Mouse (Mus musculus) neural tube, embryonic 11.5 days (tissue): ENCODE measurements around the gene Car6. TPM values are rescaled to one million over a fixed set of nuclear protein-coding genes. Genes with fewer than 3 reads are reported as not detected.

Experiments
- ATAC-seq: fragments of 200-750 bp; cut with Nextera tagmentation; 2 replicates; pipeline ENCODE4 v1.8.0; 2017; ENCODE audit warnings: moderate number of reproducible peaks, mild to moderate bottlenecking, moderate TSS enrichment, moderate library complexity; ENCODE audit not compliant: insufficient read depth, low FRiP score, low TSS enrichment
- DNase-seq: peaks from one replicate; pipeline ENCODE4 v3.0.0-alpha.2; 2015; ENCODE audit warnings: low spot score
- H3K27ac ChIP-seq: fragments of 300-500 bp; sonication (generic); 2 replicates; pipeline ENCODE4 v1.5.1; 2014; ENCODE audit warnings: low read depth, mild to moderate bottlenecking, low read length
- H3K27me3 ChIP-seq: fragments of 300-500 bp; sonication (generic); 2 replicates; pipeline ENCODE4 v1.6.1; 2014; ENCODE audit warnings: mild to moderate bottlenecking, low read length, mixed read lengths; ENCODE audit not compliant: control insufficient read depth, insufficient read depth
- H3K36me3 ChIP-seq: fragments of 300-500 bp; sonication (generic); 2 replicates; pipeline ENCODE4 v1.6.1; 2014; ENCODE audit warnings: mild to moderate bottlenecking, low read length, moderate library complexity, mixed read lengths; ENCODE audit not compliant: control insufficient read depth, insufficient read depth
- H3K4me1 ChIP-seq: fragments of 300-500 bp; sonication (generic); 2 replicates; pipeline ENCODE4 v1.6.1; 2014; ENCODE audit warnings: low read length, mixed read lengths; ENCODE audit not compliant: control insufficient read depth, insufficient read depth
- H3K4me2 ChIP-seq: fragments of 300-500 bp; sonication (generic); 2 replicates; pipeline ENCODE4 v1.6.1; 2014; ENCODE audit warnings: low read depth, mild to moderate bottlenecking, moderate library complexity
- H3K4me3 ChIP-seq: fragments of 300-500 bp; sonication (generic); 2 replicates; pipeline ENCODE4 v1.5.1; 2014; ENCODE audit warnings: low read depth, low read length
- H3K9ac ChIP-seq: fragments of 300-500 bp; sonication (generic); 2 replicates; pipeline ENCODE4 v1.6.1; 2014; ENCODE audit warnings: mild to moderate bottlenecking, low read length
- H3K9me3 ChIP-seq: fragments of 300-500 bp; sonication (generic); 2 replicates; pipeline ENCODE4 v1.6.1; 2016; ENCODE audit warnings: low read length; ENCODE audit not compliant: control insufficient read depth
- WGBS: fragments of 180-500 bp; shearing (Covaris S2); extraction: QIAGEN DNeasy Blood & Tissue Kit; methylation state at CpG from one replicate; pipeline ENCODE4 v1.1.7; 2014; 5-methylcytosine and 5-hydroxymethylcytosine counted together
- polyA plus RNA-seq: library from polyadenylated mRNA; unstranded; fragments of >200 nt; fragmentation: Nextera tagmentation; extraction: Ambion mirVana; gene quantifications from 2 replicates; pipeline ENCODE4 v1.2.1, GENCODE M21; 2014

The Car6 gene
- polyA plus RNA-seq, 1 experiment from 2014 or later: not detected

- DNase-seq: no peak
- no peaks in the 10 kb centered on the region for H3K36me3 ChIP-seq
- 91% methylated on average over 7 of the region's 7 CpGs for WGBS
- H3K27ac ChIP-seq: no peak overlapping the region
- H3K27me3 ChIP-seq: no peaks in the 10 kb centered on the region
- H3K4me1 ChIP-seq: no peaks in the 10 kb centered on the region
- ATAC-seq: no peak
- no peak overlapping the region for H3K4me3 ChIP-seq
- no peak overlapping the region for H3K9ac ChIP-seq
- no peaks in the 10 kb centered on the region for H3K9me3 ChIP-seq
- H3K4me2 ChIP-seq: no peak overlapping the region
These were observed 19.8 kb downstream of the Car6 start for GRCm38 (mm10) chr4:150181304-150181703.

DNA sequence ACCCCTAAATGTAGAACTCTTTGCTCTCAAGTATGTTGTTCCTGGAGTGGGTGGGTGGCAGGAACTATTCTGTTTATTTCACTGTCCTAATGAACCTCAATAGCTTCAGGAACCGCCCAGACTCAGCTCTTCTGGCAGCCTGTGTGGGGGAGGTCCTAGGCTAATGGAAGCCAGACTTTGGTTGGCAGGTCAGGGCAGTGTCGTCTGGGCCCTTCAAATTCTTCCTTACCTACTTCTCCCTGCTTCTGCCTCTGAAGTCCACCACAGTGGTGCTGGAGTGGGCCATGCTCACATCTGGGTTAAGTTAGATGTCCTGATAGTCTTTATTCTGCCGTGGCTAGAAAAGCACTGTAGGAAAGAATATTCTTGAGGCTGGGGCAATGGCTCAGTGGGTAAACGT is 23.0 kb downstream of the Car6 start:
- H3K27me3 ChIP-seq: no peaks in the 10 kb centered on the region
- no peak for DNase-seq
- no peak overlapping the region for H3K4me3 ChIP-seq
- ATAC-seq: no peak
- no peak overlapping the region for H3K27ac ChIP-seq
- no peaks in the 10 kb centered on the region for H3K36me3 ChIP-seq
- WGBS: 46% methylated on average over 4 of the region's 4 CpGs
- H3K4me1 ChIP-seq: no peaks in the 10 kb centered on the region
- no peaks in the 10 kb centered on the region for H3K9me3 ChIP-seq
- no peak overlapping the region for H3K4me2 ChIP-seq
- H3K9ac ChIP-seq: no peak overlapping the region

- Histone ChIP-seq H3K36me3 (no peaks in the 10 kb centered on the region), H3K27ac (no peak overlapping the region), H3K4me3 (no peak overlapping the region), H3K27me3 (no peaks in the 10 kb centered on the region), H3K4me2 (no peak overlapping the region), H3K9ac (no peak overlapping the region), H3K9me3 (no peaks in the 10 kb centered on the region), H3K4me1 (no peaks in the 10 kb centered on the region)
- ATAC-seq: no peak
- 83% methylated on average over 8 of the region's 8 CpGs for WGBS
- no peak for DNase-seq
These were observed 24.0 kb downstream of the Car6 start for GRCm38 (mm10) chr4:150177122-150177521.

DNA sequence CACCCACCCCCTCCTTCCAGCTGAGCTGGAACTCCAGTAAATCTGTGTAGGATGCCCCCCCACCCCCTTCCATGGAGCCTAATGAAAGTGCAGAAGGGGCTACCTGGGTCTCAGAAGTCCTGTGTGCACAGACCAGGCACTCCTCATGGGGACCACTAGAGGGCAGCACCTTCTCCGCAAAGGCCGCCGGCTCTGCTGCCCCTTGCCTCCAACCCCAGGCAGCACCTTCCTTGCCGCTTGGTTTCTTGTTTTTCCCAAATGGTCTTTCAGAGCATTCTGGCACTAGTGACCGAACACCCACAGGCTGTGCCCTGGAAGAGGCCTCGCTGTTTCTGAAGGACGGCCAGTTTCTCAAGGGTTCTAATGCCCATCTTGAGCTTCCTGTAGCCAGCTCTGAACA is 24.6 kb downstream of the Car6 start:
- Histone ChIP-seq H3K27ac (no peak overlapping the region), H3K27me3 (no peaks in the 10 kb centered on the region), H3K36me3 (no peaks in the 10 kb centered on the region), H3K9me3 (no peaks in the 10 kb centered on the region), H3K4me1 (no peaks in the 10 kb centered on the region), H3K4me2 (no peak overlapping the region), H3K9ac (no peak overlapping the region), H3K4me3 (no peak overlapping the region)
- WGBS: 11% methylated on average over 7 of the region's 7 CpGs
- DNase-seq (peak; percentile 69), ATAC-seq (no peak)

DNA sequence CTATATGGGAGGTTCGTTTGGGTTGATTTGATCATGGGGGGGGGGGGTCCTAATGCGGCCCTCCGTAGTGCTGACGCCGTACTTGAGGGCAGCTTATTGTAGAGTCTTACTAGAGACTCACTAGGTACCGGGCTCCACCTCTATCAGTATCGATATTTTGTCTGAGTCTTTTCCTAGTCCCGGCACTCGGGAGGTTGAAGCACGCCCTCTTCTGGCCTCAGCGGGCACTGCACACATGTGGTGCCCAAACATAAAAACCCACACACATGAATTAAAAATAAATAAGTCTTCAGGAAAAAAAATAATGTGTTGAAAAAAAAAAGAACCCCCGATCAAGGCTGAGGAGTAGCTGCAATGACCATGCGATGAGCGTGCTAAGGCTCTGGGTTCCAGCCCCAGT is 27.1 kb downstream of the Car6 start:
- DNase-seq: no peak
- Histone ChIP-seq H3K9ac (no peak overlapping the region), H3K4me2 (no peak overlapping the region), H3K4me1 (no peaks in the 10 kb centered on the region), H3K27ac (no peak overlapping the region), H3K27me3 (no peaks in the 10 kb centered on the region), H3K9me3 (no peaks in the 10 kb centered on the region), H3K36me3 (no peaks in the 10 kb centered on the region), H3K4me3 (no peak overlapping the region)
- 96% methylated on average over 14 of the region's 14 CpGs for WGBS
- ATAC-seq: no peak

- no peak overlapping the region for H3K9ac ChIP-seq
- H3K4me2 ChIP-seq: no peak overlapping the region
- H3K27ac ChIP-seq: no peak overlapping the region
- 53% methylated on average over 10 of the region's 10 CpGs for WGBS
- no peaks in the 10 kb centered on the region for H3K9me3 ChIP-seq
- DNase-seq (peak; percentile 28), ATAC-seq (no peak)
- no peaks in the 10 kb centered on the region for H3K27me3 ChIP-seq
- H3K4me3 ChIP-seq: no peak overlapping the region
- no peaks in the 10 kb centered on the region for H3K36me3 ChIP-seq
- H3K4me1 ChIP-seq: no peaks in the 10 kb centered on the region
These were observed 27.9 kb downstream of the Car6 start for GRCm38 (mm10) chr4:150173281-150173680.

DNA sequence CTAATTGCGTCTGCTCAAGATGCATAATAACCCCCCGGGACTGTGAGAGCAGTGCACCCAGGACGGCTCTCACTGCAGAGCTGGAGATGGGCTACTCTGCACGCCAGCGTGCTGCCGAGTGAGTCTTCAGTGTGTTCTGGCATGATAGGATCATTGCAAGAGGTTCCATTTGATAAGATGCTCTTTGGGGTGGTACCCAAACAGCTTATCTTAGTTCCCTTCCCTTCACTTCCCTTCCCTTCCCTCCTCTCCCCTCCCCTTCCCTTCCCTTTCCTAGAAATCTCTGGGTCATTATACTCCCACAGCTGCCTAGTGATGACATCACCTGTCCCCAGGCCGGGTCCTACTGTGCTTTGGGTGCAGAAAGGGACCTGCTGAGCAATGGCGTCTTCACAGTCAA is 29.0 kb downstream of the Car6 start:
- Histone ChIP-seq H3K9ac (no peak overlapping the region), H3K9me3 (no peaks in the 10 kb centered on the region), H3K27me3 (no peaks in the 10 kb centered on the region), H3K4me1 (no peaks in the 10 kb centered on the region), H3K4me2 (no peak overlapping the region), H3K36me3 (no peaks in the 10 kb centered on the region), H3K27ac (no peak overlapping the region), H3K4me3 (no peak overlapping the region)
- ATAC-seq: no peak
- DNase-seq: no peak
- 76% methylated on average over 8 of the region's 8 CpGs for WGBS

- 84% methylated on average over 10 of the region's 10 CpGs for WGBS
- no peak for ATAC-seq
These were observed 32.7 kb downstream of the Car6 start for GRCm38 (mm10) chr4:150168406-150168805.

GRCm38 (mm10) chr4:150164875-150165274 is 36.3 kb downstream of the Car6 start:
- Histone ChIP-seq H3K4me3 (no peak overlapping the region), H3K27ac (no peak overlapping the region), H3K4me1 (no peaks in the 10 kb centered on the region), H3K9ac (no peak overlapping the region), H3K36me3 (no peaks in the 10 kb centered on the region), H3K4me2 (no peak overlapping the region), H3K9me3 (peaks cover 4% of the 10 kb centered on the region), H3K27me3 (no peaks in the 10 kb centered on the region)
- ATAC-seq (no peak), DNase-seq (no peak)
- WGBS: 36% methylated on average over 13 of the region's 13 CpGs

More at GRCm38 (mm10) chr4:150168406-150168805, 32.7 kb downstream of the Car6 start:
- Histone ChIP-seq H3K9ac (no peak overlapping the region), H3K4me1 (no peaks in the 10 kb centered on the region), H3K4me3 (no peak overlapping the region), H3K9me3 (no peaks in the 10 kb centered on the region), H3K4me2 (no peak overlapping the region), H3K27ac (no peak overlapping the region), H3K36me3 (no peaks in the 10 kb centered on the region), H3K27me3 (no peaks in the 10 kb centered on the region)
- DNase-seq: no peak
